Mouse (Mus musculus) liver, postnatal 0 days (tissue): ENCODE results near the gene Crhr2. TPM values are rescaled to one million over a fixed set of nuclear protein-coding genes. Genes with fewer than 3 reads are reported as not detected.

ENCODE experiments used
- ATAC-seq: fragments of 200-750 bp; cut with Nextera tagmentation; 2 replicates; pipeline ENCODE4 v1.8.0; 2017; ENCODE audit warnings: mild to moderate bottlenecking, moderate library complexity
- DNase-seq: peaks from one replicate; pipeline ENCODE4 v3.0.0-alpha.2; 2016
- H3K27ac ChIP-seq: fragments of 300-500 bp; sonication (generic); 2 replicates; pipeline ENCODE4 v1.5.1; 2014; ENCODE audit warnings: antibody characterized with exemption, moderate library complexity, mild to moderate bottlenecking, low read depth
- H3K27me3 ChIP-seq: fragments of 300-500 bp; sonication (generic); 2 replicates; pipeline ENCODE4 v1.6.1; 2014; ENCODE audit warnings: low read length, control low read depth, mixed read lengths; ENCODE audit not compliant: insufficient read depth
- H3K36me3 ChIP-seq: fragments of 300-500 bp; sonication (generic); replicated peaks from 2 replicates; pipeline ENCODE4 v1.6.1; 2014; ENCODE audit warnings: mild to moderate bottlenecking, control low read depth, low read length, moderate library complexity, mixed read lengths; ENCODE audit not compliant: insufficient read depth
- H3K4me1 ChIP-seq: fragments of 300-500 bp; sonication (generic); 2 replicates; pipeline ENCODE4 v1.6.1; 2014; ENCODE audit warnings: antibody characterized with exemption, mild to moderate bottlenecking, control low read depth; ENCODE audit not compliant: insufficient read depth
- H3K4me2 ChIP-seq: fragments of 300-500 bp; sonication (generic); 2 replicates; pipeline ENCODE4 v1.6.1; 2014; ENCODE audit warnings: low read depth, mild to moderate bottlenecking, low read length, moderate library complexity, mixed read lengths
- H3K4me3 ChIP-seq: fragments of 300-500 bp; sonication (generic); 2 replicates; pipeline ENCODE4 v1.5.1; 2014; ENCODE audit warnings: low read depth, low read length
- H3K9ac ChIP-seq: fragments of 300-500 bp; sonication (generic); replicated peaks from 2 replicates; pipeline ENCODE4 v1.6.1; 2014; ENCODE audit warnings: mild to moderate bottlenecking, moderate library complexity
- H3K9me3 ChIP-seq: fragments of 300-500 bp; sonication (generic); 2 replicates; pipeline ENCODE4 v1.6.1; 2016; ENCODE audit warnings: mild to moderate bottlenecking, control low read depth, low read length, mixed read lengths
- CTCF ChIP-seq: sonication (generic); IDR thresholded peaks from 2 replicates; pipeline ENCODE4 v1.5.1; 2016; ENCODE audit warnings: antibody characterized with exemption, low read depth
- EP300 ChIP-seq: IDR thresholded peaks from 2 replicates; pipeline ENCODE4 v1.6.1; 2016; ENCODE audit warnings: antibody characterized with exemption, low read depth, mild to moderate bottlenecking
- WGBS: fragments of 180-500 bp; shearing (Covaris S2); extraction: QIAGEN DNeasy Blood & Tissue Kit; methylation state at CpG from one replicate; pipeline ENCODE4 v1.1.7; 2014; ENCODE audit not compliant: insufficient replicate concordance; 5-methylcytosine and 5-hydroxymethylcytosine counted together
- polyA plus RNA-seq: library from polyadenylated mRNA; unstranded; fragments of >200 nt; fragmentation: Nextera tagmentation; extraction: Ambion mirVana; gene quantifications from 2 replicates; pipeline ENCODE4 v1.2.1, GENCODE M21; 2015

The Crhr2 gene
- polyA plus RNA-seq, 1 experiment from 2014 or later: not detected

- no peak for TF ChIP-seq CTCF
- no peak for TF ChIP-seq EP300
- Histone ChIP-seq H3K4me1 (no peaks in the 10 kb centered on the region), H3K9me3 (no peaks in the 10 kb centered on the region), H3K4me3 (no peak overlapping the region), H3K27ac (no peak overlapping the region), H3K9ac (no peak overlapping the region), H3K27me3 (no peaks in the 10 kb centered on the region), H3K36me3 (peaks cover 78% of the 10 kb centered on the region), H3K4me2 (no peak overlapping the region)
- ATAC-seq (no peak), DNase-seq (no peak)
- WGBS: 75% methylated on average over 5 of the region's 5 CpGs
Measured at GRCm38 (mm10) chr6:55062200-55062599, 70.6 kb downstream of the Crhr2 start.

GRCm38 (mm10) chr6:55061328-55061727 lies 71.5 kb downstream of the Crhr2 start:
- H3K4me2 ChIP-seq: no peak overlapping the region
- no peaks in the 10 kb centered on the region for H3K27me3 ChIP-seq
- no peak for TF ChIP-seq CTCF
- TF ChIP-seq EP300: no peak
- H3K9ac ChIP-seq: no peak overlapping the region
- no peak overlapping the region for H3K27ac ChIP-seq
- no peaks in the 10 kb centered on the region for H3K9me3 ChIP-seq
- ATAC-seq (no peak), DNase-seq (no peak)
- no peaks in the 10 kb centered on the region for H3K4me1 ChIP-seq
- 87% methylated on average over 11 of the region's 11 CpGs for WGBS
- H3K4me3 ChIP-seq: no peak overlapping the region
- peaks cover 76% of the 10 kb centered on the region for H3K36me3 ChIP-seq

- Histone ChIP-seq H3K27ac (no peak overlapping the region), H3K4me3 (no peak overlapping the region), H3K9me3 (no peaks in the 10 kb centered on the region), H3K4me1 (no peaks in the 10 kb centered on the region), H3K27me3 (no peaks in the 10 kb centered on the region), H3K9ac (no peak overlapping the region), H3K36me3 (peaks cover 74% of the 10 kb centered on the region), H3K4me2 (no peak overlapping the region)
- 87% methylated on average over 7 of the region's 7 CpGs for WGBS
- no peak for DNase-seq
- ATAC-seq: no peak
- TF ChIP-seq CTCF (no peak), EP300 (no peak)
Measured at GRCm38 (mm10) chr6:55060241-55060825, 72.5 kb downstream of the Crhr2 start.

GRCm38 (mm10) chr6:55057427-55057826 lies 75.4 kb downstream of the Crhr2 start:
- Histone ChIP-seq H3K27me3 (no peaks in the 10 kb centered on the region), H3K4me1 (no peaks in the 10 kb centered on the region), H3K4me3 (no peak overlapping the region), H3K9ac (no peak overlapping the region), H3K36me3 (peaks cover 69% of the 10 kb centered on the region), H3K9me3 (no peaks in the 10 kb centered on the region), H3K4me2 (no peak overlapping the region), H3K27ac (no peak overlapping the region)
- no peak for ATAC-seq
- DNase-seq: no peak
- WGBS: 77% methylated on average over 3 of the region's 3 CpGs
- TF ChIP-seq EP300 (no peak), CTCF (no peak)

GRCm38 (mm10) chr6:55054491-55054890 lies 78.3 kb downstream of the Crhr2 start:
- WGBS: 90% methylated on average over 4 of the region's 4 CpGs
- TF ChIP-seq CTCF (no peak), EP300 (no peak)
- H3K36me3 ChIP-seq: peaks cover 63% of the 10 kb centered on the region
- H3K9me3 ChIP-seq: no peaks in the 10 kb centered on the region
- no peaks in the 10 kb centered on the region for H3K27me3 ChIP-seq
- H3K4me3 ChIP-seq: no peak overlapping the region
- H3K4me1 ChIP-seq: no peaks in the 10 kb centered on the region
- DNase-seq (no peak), ATAC-seq (no peak)
- H3K9ac ChIP-seq: no peak overlapping the region
- H3K4me2 ChIP-seq: no peak overlapping the region
- no peak overlapping the region for H3K27ac ChIP-seq

- no peaks in the 10 kb centered on the region; the same call in 1 of the 2 replicates for H3K4me1 ChIP-seq
- H3K4me2 ChIP-seq: no peak overlapping the region
- peaks cover 50% of the 10 kb centered on the region for H3K36me3 ChIP-seq
- no peak overlapping the region for H3K9ac ChIP-seq
- no peak overlapping the region for H3K27ac ChIP-seq
- H3K4me3 ChIP-seq: no peak overlapping the region
- TF ChIP-seq CTCF: no peak
- H3K9me3 ChIP-seq: no peaks in the 10 kb centered on the region
- no peak for DNase-seq
- 89% methylated on average over 10 of the region's 10 CpGs for WGBS
- H3K27me3 ChIP-seq: no peaks in the 10 kb centered on the region
- no peak for ATAC-seq
Measured at GRCm38 (mm10) chr6:55049186-55049585, 83.6 kb downstream of the Crhr2 start.

GRCm38 (mm10) chr6:55045326-55045725 lies 87.5 kb downstream of the Crhr2 start:
- Histone ChIP-seq H3K4me2 (no peak overlapping the region), H3K4me3 (no peak overlapping the region), H3K27me3 (no peaks in the 10 kb centered on the region), H3K9ac (no peak overlapping the region), H3K4me1 (no peaks in the 10 kb centered on the region; the same call in 1 of the 2 replicates), H3K36me3 (peaks cover 27% of the 10 kb centered on the region), H3K9me3 (no peaks in the 10 kb centered on the region), H3K27ac (no peak overlapping the region)
- TF ChIP-seq EP300: no peak
- ATAC-seq: no peak
- WGBS: 19% methylated on average over 1 of the region's 1 CpGs
- DNase-seq: no peak
